Mouse (Mus musculus): ENCODE data around the gene Cabp4. TPM values are rescaled to one million over a fixed set of nuclear protein-coding genes. Genes with fewer than 3 reads are reported as not detected.

Cabp4 gene
- polyA plus RNA-seq, 1 experiment = 0.10 TPM

- Histone ChIP-seq H3K4me2 (ENCODE audit: low read depth) (no peak overlapping the region), H3K36me3 (ENCODE audit: control insufficient read depth, insufficient read depth) (peaks cover 14% of the 10 kb centered on the region)
- TF ChIP-seq CEBPB (IDR thresholded peaks at IDR 0.05; ENCODE audit: insufficient read depth, poor library complexity, severe bottlenecking) = no peak
- TF ChIP-seq MYOG (IDR thresholded peaks at IDR 0.05; ENCODE audit: control insufficient read depth in 1 of 3, insufficient read depth in 1 of 3, insufficient read length in 2 of 3, low read depth in 2 of 3) = no peak
- TF ChIP-seq SRF (IDR thresholded peaks at IDR 0.05; ENCODE audit: control insufficient read depth, insufficient read length, low read depth) = no peak
- TF ChIP-seq TCF12 (IDR thresholded peaks at IDR 0.05; ENCODE audit: insufficient read depth, poor library complexity, severe bottlenecking) = no peak
- no peak for TF ChIP-seq MAX (IDR thresholded peaks at IDR 0.05; ENCODE audit: low read depth)
- no peak for TF ChIP-seq USF1 (IDR thresholded peaks at IDR 0.05; ENCODE audit: low read depth)
- TF ChIP-seq REST (IDR thresholded peaks at IDR 0.05; ENCODE audit: insufficient read depth, insufficient read length) = no peak
- TF ChIP-seq MYOD1 (IDR thresholded peaks at IDR 0.05; ENCODE audit: control insufficient read depth in 1 of 3, insufficient read length in 2 of 3, low read depth in 2 of 3) = no peak
- TF ChIP-seq POLR2AphosphoS2 (IDR thresholded peaks at IDR 0.05; ENCODE audit: insufficient read length, low read depth) = no peak
- no peak for TF ChIP-seq TCF3 (IDR thresholded peaks at IDR 0.05; ENCODE audit: insufficient read length, low read depth)
- TF ChIP-seq E2F4 (IDR thresholded peaks at IDR 0.05; ENCODE audit: insufficient read depth) = no peak
- TF ChIP-seq POLR2A (IDR thresholded peaks at IDR 0.05; ENCODE audit: insufficient read length, low read depth) = no peak
These were observed 11.6 kb upstream of the Cabp4 start for GRCm38 (mm10) chr19:4155223-4156072.

GRCm38 (mm10) chr19:4154437-4155222 is 10.8 kb upstream of the Cabp4 start:
- Histone ChIP-seq H3ac (ENCODE audit: control insufficient read depth, insufficient read length) (no peak overlapping the region), H3K27me3 (ENCODE audit: control insufficient read depth, insufficient read depth, insufficient read length) (no peaks in the 10 kb centered on the region), H3K4me3 (no peak overlapping the region), H3K79me2 (ENCODE audit: control insufficient read depth, insufficient read depth) (peaks cover 4% of the 10 kb centered on the region), H3K36me3 (ENCODE audit: control insufficient read depth, insufficient read depth) (peaks cover 13% of the 10 kb centered on the region), H3K4me2 (ENCODE audit: low read depth) (no peak overlapping the region)
- TF ChIP-seq POLR2A (IDR thresholded peaks at IDR 0.05; ENCODE audit: insufficient read length, low read depth) = peak; percentile 10
- no peak for TF ChIP-seq CEBPB (IDR thresholded peaks at IDR 0.05; ENCODE audit: insufficient read depth, poor library complexity, severe bottlenecking)
- peak; percentile 73 for TF ChIP-seq POLR2AphosphoS2 (IDR thresholded peaks at IDR 0.05; ENCODE audit: insufficient read length, low read depth)

More at GRCm38 (mm10) chr19:4155223-4156072, 11.6 kb upstream of the Cabp4 start:
- Histone ChIP-seq H3K27me3 (ENCODE audit: control insufficient read depth, insufficient read depth, insufficient read length) (no peaks in the 10 kb centered on the region), H3ac (ENCODE audit: control insufficient read depth, insufficient read length) (no peak overlapping the region), H3K4me3 (no peak overlapping the region), H3K79me2 (ENCODE audit: control insufficient read depth, insufficient read depth) (no peaks in the 10 kb centered on the region)

GRCm38 (mm10) chr19:4153232-4153654 is 9.4 kb upstream of the Cabp4 start, which contains the start of gene Ptprcap:
TSS of gene Ptprcap (plus strand) at chr19:4153604.
- Histone ChIP-seq H3K79me2 (ENCODE audit: control insufficient read depth, insufficient read depth) (peaks cover 15% of the 10 kb centered on the region), H3ac (ENCODE audit: control insufficient read depth, insufficient read length) (no peak within 1 kb of the TSS), H3K36me3 (ENCODE audit: control insufficient read depth, insufficient read depth) (peaks cover 11% of the 10 kb centered on the region), H3K27me3 (ENCODE audit: control insufficient read depth, insufficient read depth, insufficient read length) (no peaks in the 10 kb centered on the region), H3K4me2 (ENCODE audit: low read depth) (no peak within 1 kb of the TSS), H3K4me3 (no peak within 1 kb of the TSS)
- TF ChIP-seq SRF (IDR thresholded peaks at IDR 0.05; ENCODE audit: control insufficient read depth, insufficient read length, low read depth) (no peak), E2F4 (IDR thresholded peaks at IDR 0.05; ENCODE audit: insufficient read depth) (no peak), REST (IDR thresholded peaks at IDR 0.05; ENCODE audit: insufficient read depth, insufficient read length) (no peak), USF1 (IDR thresholded peaks at IDR 0.05; ENCODE audit: low read depth) (no peak), MYOG (IDR thresholded peaks at IDR 0.05; ENCODE audit: control insufficient read depth in 1 of 3, insufficient read depth in 1 of 3, insufficient read length in 2 of 3, low read depth in 2 of 3) (no peak), CEBPB (IDR thresholded peaks at IDR 0.05; ENCODE audit: insufficient read depth, poor library complexity, severe bottlenecking) (no peak), MYOD1 (IDR thresholded peaks at IDR 0.05; ENCODE audit: control insufficient read depth in 1 of 3, insufficient read length in 2 of 3, low read depth in 2 of 3) (no peak), TCF12 (IDR thresholded peaks at IDR 0.05; ENCODE audit: insufficient read depth, poor library complexity, severe bottlenecking) (no peak), TCF3 (IDR thresholded peaks at IDR 0.05; ENCODE audit: insufficient read length, low read depth) (no peak), MAX (IDR thresholded peaks at IDR 0.05; ENCODE audit: low read depth) (no peak)

- Histone ChIP-seq H3K36me3 (ENCODE audit: control insufficient read depth, insufficient read depth) (peaks cover 11% of the 10 kb centered on the region), H3K27me3 (ENCODE audit: control insufficient read depth, insufficient read depth, insufficient read length) (no peaks in the 10 kb centered on the region), H3ac (ENCODE audit: control insufficient read depth, insufficient read length) (no peak overlapping the region), H3K4me2 (ENCODE audit: low read depth) (no peak overlapping the region), H3K4me3 (no peak overlapping the region), H3K79me2 (ENCODE audit: control insufficient read depth, insufficient read depth) (peaks cover 15% of the 10 kb centered on the region)
- TF ChIP-seq MYOD1 (IDR thresholded peaks at IDR 0.05; ENCODE audit: control insufficient read depth in 1 of 3, insufficient read length in 2 of 3, low read depth in 2 of 3) = peak in 1 of 3 experiments; percentile 34
- no peak for TF ChIP-seq REST (IDR thresholded peaks at IDR 0.05; ENCODE audit: insufficient read depth, insufficient read length)
- TF ChIP-seq POLR2A (IDR thresholded peaks at IDR 0.05; ENCODE audit: insufficient read length, low read depth) = no peak
- peak in 1 of 3 experiments; percentile 51 for TF ChIP-seq MYOG (IDR thresholded peaks at IDR 0.05; ENCODE audit: control insufficient read depth in 1 of 3, insufficient read depth in 1 of 3, insufficient read length in 2 of 3, low read depth in 2 of 3)
- TF ChIP-seq POLR2AphosphoS2 (IDR thresholded peaks at IDR 0.05; ENCODE audit: insufficient read length, low read depth) = no peak
- TF ChIP-seq TCF3 (IDR thresholded peaks at IDR 0.05; ENCODE audit: insufficient read length, low read depth) = no peak
These were observed 8.8 kb upstream of the Cabp4 start for GRCm38 (mm10) chr19:4152445-4153231.
